ENCODE assay signal across 18 mouse cellular contexts in genomic region chr14:31667741-31668140, GRCm38 (mm10). TPM values are rescaled to one million over a fixed set of nuclear protein-coding genes. Genes with fewer than 3 reads are reported as not detected.
DNase-seq lines count a peak whose midpoint lies in the region; ATAC-seq and TF ChIP-seq lines count a peak whose summit lies in the region.
"Had no signal": no experiment of that assay in that cellular context is flagged by ENCODE, and none has a peak within 500 bp of the region (broad histone marks: within the 10 kb centered on the region; RNA-seq: fewer than 3 reads in every experiment).

No protein-coding gene starts in this region.

- H3K4me2 ChIP-seq in hindbrain, embryonic 14.5 days (replicated peaks) = no peak overlapping the region
- H3K4me2 ChIP-seq in lung, postnatal 0 days (replicated peaks; ENCODE audit: low read depth, low read length) = no peak overlapping the region
- no peak overlapping the region for H3K4me2 ChIP-seq in hindbrain, embryonic 16.5 days (ENCODE audit: low read length)
- H3K4me2 ChIP-seq: limb, embryonic 12.5 days; lung, embryonic 14.5 days had no signal

- H3K4me1 ChIP-seq in hindbrain, embryonic 10.5 days (replicated peaks) = peaks cover 60% of the 10 kb centered on the region
- peaks cover 37% of the 10 kb centered on the region for H3K4me1 ChIP-seq in hindbrain, embryonic 14.5 days (replicated peaks; ENCODE audit: control insufficient read depth, insufficient read depth, low read length)
- peaks cover 20% of the 10 kb centered on the region for H3K4me1 ChIP-seq in lung, postnatal 0 days (ENCODE audit: insufficient read depth, low read depth, low read length)
- peaks cover 41% of the 10 kb centered on the region for H3K4me1 ChIP-seq in embryonic facial prominence, embryonic 10.5 days
- peaks cover 39% of the 10 kb centered on the region for H3K4me1 ChIP-seq in limb, embryonic 10.5 days
- H3K4me1 ChIP-seq in hindbrain, embryonic 16.5 days (ENCODE audit: control insufficient read depth, insufficient read depth, low read depth, low read length) = peaks cover 28% of the 10 kb centered on the region

- no peak overlapping the region for H3K9ac ChIP-seq in hindbrain, embryonic 14.5 days
- H3K9ac ChIP-seq in lung, postnatal 0 days (replicated peaks; ENCODE audit: low read depth) = no peak overlapping the region
- no peak overlapping the region for H3K9ac ChIP-seq in hindbrain, embryonic 16.5 days (ENCODE audit: low read depth, low read length)
- H3K9ac ChIP-seq: limb, embryonic 12.5 days; lung, embryonic 14.5 days had no signal

- no peaks in the 10 kb centered on the region for H3K9me3 ChIP-seq in hindbrain, embryonic 10.5 days
- no peaks in the 10 kb centered on the region for H3K9me3 ChIP-seq in hindbrain, embryonic 14.5 days (ENCODE audit: control insufficient read depth, low read length)
- no peaks in the 10 kb centered on the region for H3K9me3 ChIP-seq in lung, postnatal 0 days (ENCODE audit: low read length)
- no peaks in the 10 kb centered on the region for H3K9me3 ChIP-seq in embryonic facial prominence, embryonic 10.5 days
- no peaks in the 10 kb centered on the region for H3K9me3 ChIP-seq in limb, embryonic 10.5 days (replicated peaks)
- H3K9me3 ChIP-seq in hindbrain, embryonic 16.5 days (ENCODE audit: control insufficient read depth, low read length) = no peaks in the 10 kb centered on the region
- H3K9me3 ChIP-seq: limb, embryonic 12.5 days had no signal

- peak overlapping the region; percentile 41; the same call in 1 of the 2 replicates for H3K27ac ChIP-seq in hindbrain, embryonic 10.5 days
- no peak overlapping the region for H3K27ac ChIP-seq in hindbrain, embryonic 14.5 days
- H3K27ac ChIP-seq in lung, postnatal 0 days (ENCODE audit: low read length) = no peak overlapping the region
- peak overlapping the region; percentile 54; the same call in 1 of the 2 replicates for H3K27ac ChIP-seq in embryonic facial prominence, embryonic 10.5 days (replicated peaks)
- no peak overlapping the region; the same call in 1 of the 2 replicates for H3K27ac ChIP-seq in limb, embryonic 10.5 days
- H3K27ac ChIP-seq in hindbrain, embryonic 16.5 days (ENCODE audit: low read depth, low read length) = no peak overlapping the region

- no peak for ATAC-seq in hindbrain, embryonic 14.5 days (ENCODE audit: low FRiP score)
- ATAC-seq in lung, postnatal 0 days = no peak
- no peak for ATAC-seq in cerebellum, adult (ENCODE audit: insufficient number of reproducible peaks, low FRiP score, low TSS enrichment)
- no peak for ATAC-seq in hindbrain, embryonic 16.5 days
- ATAC-seq: CD4-positive, CD25-positive, alpha-beta regulatory T cell, adult 4 months; intestine, embryonic 16.5 days had no signal

- TF ChIP-seq EP300 in lung, postnatal 0 days (IDR thresholded peaks at IDR 0.05) = peak; percentile 61

- H3K27me3 ChIP-seq in hindbrain, embryonic 10.5 days (ENCODE audit: insufficient read depth, poor library complexity, severe bottlenecking) = no peaks in the 10 kb centered on the region
- no peaks in the 10 kb centered on the region for H3K27me3 ChIP-seq in hindbrain, embryonic 14.5 days (ENCODE audit: control insufficient read depth, insufficient read depth, low read length)
- no peaks in the 10 kb centered on the region for H3K27me3 ChIP-seq in lung, postnatal 0 days (replicated peaks; ENCODE audit: insufficient read depth, low read length)
- H3K27me3 ChIP-seq in embryonic facial prominence, embryonic 10.5 days (replicated peaks; ENCODE audit: low read depth, poor library complexity, severe bottlenecking) = no peaks in the 10 kb centered on the region
- no peaks in the 10 kb centered on the region for H3K27me3 ChIP-seq in limb, embryonic 10.5 days (ENCODE audit: low read depth, poor library complexity, severe bottlenecking)
- H3K27me3 ChIP-seq in hindbrain, embryonic 16.5 days (replicated peaks; ENCODE audit: control insufficient read depth, insufficient read depth, low read length) = no peaks in the 10 kb centered on the region
- H3K27me3 ChIP-seq: limb, embryonic 12.5 days had no signal

- 86% methylated on average over 6 of the region's 6 CpGs for WGBS in hindbrain, embryonic 10.5 days
- WGBS in hindbrain, embryonic 14.5 days = 93% methylated on average over 6 of the region's 6 CpGs
- WGBS in lung, postnatal 0 days = 64% methylated on average over 6 of the region's 6 CpGs
- WGBS in embryonic facial prominence, embryonic 10.5 days = 85% methylated on average over 6 of the region's 6 CpGs
- WGBS in limb, embryonic 10.5 days = 86% methylated on average over 6 of the region's 6 CpGs
- WGBS in hindbrain, embryonic 16.5 days = 83% methylated on average over 6 of the region's 6 CpGs

- peaks cover 10% of the 10 kb centered on the region for H3K36me3 ChIP-seq in hindbrain, embryonic 10.5 days
- H3K36me3 ChIP-seq in hindbrain, embryonic 14.5 days (replicated peaks; ENCODE audit: control insufficient read depth, insufficient read depth) = no peaks in the 10 kb centered on the region
- H3K36me3 ChIP-seq in lung, postnatal 0 days (ENCODE audit: insufficient read depth, low read length) = peaks cover 11% of the 10 kb centered on the region; the same call in 1 of the 2 replicates
- H3K36me3 ChIP-seq in embryonic facial prominence, embryonic 10.5 days (replicated peaks) = peaks cover 14% of the 10 kb centered on the region
- H3K36me3 ChIP-seq in limb, embryonic 10.5 days = peaks cover 19% of the 10 kb centered on the region
- H3K36me3 ChIP-seq in hindbrain, embryonic 16.5 days (ENCODE audit: control insufficient read depth, insufficient read depth, low read length) = peaks cover 10% of the 10 kb centered on the region; the same call in 1 of the 2 replicates

- DNase-seq in hindbrain, embryonic 10.5 days (ENCODE audit: low spot score) = no peak
- no peak for DNase-seq in hindbrain, embryonic 14.5 days (ENCODE audit: low spot score)
- DNase-seq in lung, postnatal 0 days (ENCODE audit: low spot score) = peak; percentile 37
- DNase-seq in lung, adult 18-20 months = no peak
- DNase-seq in embryonic facial prominence, embryonic 10.5 days (ENCODE audit: low spot score) = no peak
- DNase-seq in limb, embryonic 10.5 days (ENCODE audit: low spot score) = peak; percentile 19
- DNase-seq: adrenal gland, postnatal 10 days; cerebellum, postnatal 10 days; embryo, embryonic 11 days; lung, embryonic 14.5 days; thymus, postnatal 4 days had no signal

- no peak for TF ChIP-seq CTCF in lung, postnatal 0 days (IDR thresholded peaks at IDR 0.05)

- H3K4me3 ChIP-seq in hindbrain, embryonic 10.5 days = no peak overlapping the region
- no peak overlapping the region for H3K4me3 ChIP-seq in hindbrain, embryonic 14.5 days (replicated peaks; ENCODE audit: low read length)
- no peak overlapping the region for H3K4me3 ChIP-seq in lung, postnatal 0 days (ENCODE audit: low read depth, low read length)
- H3K4me3 ChIP-seq in embryonic facial prominence, embryonic 10.5 days = no peak overlapping the region
- no peak overlapping the region for H3K4me3 ChIP-seq in limb, embryonic 10.5 days
- H3K4me3 ChIP-seq in hindbrain, embryonic 16.5 days (ENCODE audit: low read length) = no peak overlapping the region
- H3K4me3 ChIP-seq: limb, embryonic 12.5 days had no signal

RNA-seq across cellular contexts. Expression of gene Hacl1, which starts 26.7 kb away (rescaled TPM):
- polyA plus RNA-seq in hindbrain, embryonic 10.5 days (2016; fragmentation: Nextera tagmentation; extraction: Ambion mirVana) = 8.2 and 8.8 TPM in 2 replicates
- polyA plus RNA-seq in hindbrain, embryonic 14.5 days (2014; fragmentation: Nextera tagmentation; extraction: Ambion mirVana) = 8.8 and 13.4 TPM in 2 replicates
- polyA plus RNA-seq in lung, postnatal 0 days (2015; fragmentation: Nextera tagmentation; extraction: Ambion mirVana) = 13.2 and 13.5 TPM in 2 replicates
- polyA plus RNA-seq in embryonic facial prominence, embryonic 10.5 days (2016; fragmentation: Nextera tagmentation; extraction: Ambion mirVana) = 7.8 and 8.2 TPM in 2 replicates
- polyA plus RNA-seq in limb, embryonic 10.5 days (2016; fragmentation: Nextera tagmentation; extraction: Ambion mirVana) = 6.1 and 9.4 TPM in 2 replicates
- 10.2 and 11.5 TPM in 2 replicates for polyA plus RNA-seq in hindbrain, embryonic 16.5 days (2015; fragmentation: Nextera tagmentation; extraction: Ambion mirVana)

RNA-seq across cellular contexts. Expression of gene Btd, which starts 26.9 kb away (rescaled TPM):
- polyA plus RNA-seq in hindbrain, embryonic 10.5 days (2016; fragmentation: Nextera tagmentation; extraction: Ambion mirVana) = 14.0 and 14.3 TPM in 2 replicates
- 20.3 and 20.9 TPM in 2 replicates for polyA plus RNA-seq in hindbrain, embryonic 14.5 days (2014; fragmentation: Nextera tagmentation; extraction: Ambion mirVana)
- 27.8 and 28.2 TPM in 2 replicates for polyA plus RNA-seq in lung, postnatal 0 days (2015; fragmentation: Nextera tagmentation; extraction: Ambion mirVana)
- 14.8 and 15.2 TPM in 2 replicates for polyA plus RNA-seq in embryonic facial prominence, embryonic 10.5 days (2016; fragmentation: Nextera tagmentation; extraction: Ambion mirVana)
- polyA plus RNA-seq in limb, embryonic 10.5 days (2016; fragmentation: Nextera tagmentation; extraction: Ambion mirVana) = 12.1 and 16.3 TPM in 2 replicates
- 20.7 and 22.4 TPM in 2 replicates for polyA plus RNA-seq in hindbrain, embryonic 16.5 days (2015; fragmentation: Nextera tagmentation; extraction: Ambion mirVana)

RNA-seq across cellular contexts. Expression of gene Gm49387, which starts 27.1 kb away (rescaled TPM):
- 0.95 TPM in 1 of 2 replicates, not detected in the other for polyA plus RNA-seq in hindbrain, embryonic 10.5 days (2016; fragmentation: Nextera tagmentation; extraction: Ambion mirVana)
- 1.5 TPM in 1 of 2 replicates, not detected in the other for polyA plus RNA-seq in hindbrain, embryonic 14.5 days (2014; fragmentation: Nextera tagmentation; extraction: Ambion mirVana)
- polyA plus RNA-seq in lung, postnatal 0 days (2015; fragmentation: Nextera tagmentation; extraction: Ambion mirVana) = 1.7 and 1.9 TPM in 2 replicates
- polyA plus RNA-seq in embryonic facial prominence, embryonic 10.5 days (2016; fragmentation: Nextera tagmentation; extraction: Ambion mirVana) = 0.39 and 0.48 TPM in 2 replicates
- polyA plus RNA-seq in limb, embryonic 10.5 days (2016; fragmentation: Nextera tagmentation; extraction: Ambion mirVana) = 0.36 and 0.50 TPM in 2 replicates
- 1.7 and 2.1 TPM in 2 replicates for polyA plus RNA-seq in hindbrain, embryonic 16.5 days (2015; fragmentation: Nextera tagmentation; extraction: Ambion mirVana)
- polyA plus RNA-seq: gonadal fat pad, adult 2 months; large intestine, adult 2 months; limb, embryonic 12.5 days had no signal

Comparison
In these comparisons a context has a peak if more than half of its experiments do, and no peak if none do; other contexts are left out.
1. DNase-seq: peak in lung, postnatal 0 days (single experiment) and limb, embryonic 10.5 days (single experiment); none in hindbrain, embryonic 10.5 days (single experiment), hindbrain, embryonic 14.5 days (single experiment), lung, adult 18-20 months (0 of 2) and embryonic facial prominence, embryonic 10.5 days (single experiment).
2. H3K27ac ChIP-seq: peak in hindbrain, embryonic 10.5 days (single experiment) and embryonic facial prominence, embryonic 10.5 days (single experiment); none in hindbrain, embryonic 14.5 days (single experiment), lung, postnatal 0 days (single experiment), limb, embryonic 10.5 days (single experiment) and hindbrain, embryonic 16.5 days (single experiment).